Mouse (Mus musculus): ENCODE data around the gene Mylk2. TPM values are rescaled to one million over a fixed set of nuclear protein-coding genes. Genes with fewer than 3 reads are reported as not detected.

The Mylk2 gene
- total and polyA plus RNA-seq, 2 experiments from 2014 or later, result 0.16 TPM; not detected in 1

DNA sequence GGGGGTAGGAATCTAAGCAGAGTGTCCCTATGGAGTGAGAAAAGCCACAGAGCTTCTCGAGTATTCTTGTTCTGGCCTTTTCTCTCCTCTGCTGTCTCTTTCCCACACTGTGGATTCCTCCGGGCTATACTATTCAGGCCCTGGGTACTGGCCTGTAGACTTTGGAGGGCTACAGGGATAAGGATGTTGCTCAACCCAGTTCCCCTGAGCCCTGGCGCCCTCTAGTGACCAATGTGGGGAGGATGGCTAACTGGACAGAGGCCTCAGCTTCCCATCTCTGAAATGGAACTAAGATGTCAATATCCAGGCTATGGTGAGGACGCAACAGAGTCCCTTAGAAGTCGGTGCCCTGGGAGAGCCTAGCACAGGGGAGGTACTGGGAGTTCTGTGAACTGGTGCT, 22.5 kb downstream of the Mylk2 start:
- peak; percentile 25; the same call in 1 of the 2 replicates for ATAC-seq (ENCODE audit: insufficient read depth, low read depth)
- peaks cover 14% of the 10 kb centered on the region; the same call in 1 of the 2 replicates for H3K27me3 ChIP-seq (ENCODE audit: control insufficient read depth, insufficient read depth, low read length)

DNA sequence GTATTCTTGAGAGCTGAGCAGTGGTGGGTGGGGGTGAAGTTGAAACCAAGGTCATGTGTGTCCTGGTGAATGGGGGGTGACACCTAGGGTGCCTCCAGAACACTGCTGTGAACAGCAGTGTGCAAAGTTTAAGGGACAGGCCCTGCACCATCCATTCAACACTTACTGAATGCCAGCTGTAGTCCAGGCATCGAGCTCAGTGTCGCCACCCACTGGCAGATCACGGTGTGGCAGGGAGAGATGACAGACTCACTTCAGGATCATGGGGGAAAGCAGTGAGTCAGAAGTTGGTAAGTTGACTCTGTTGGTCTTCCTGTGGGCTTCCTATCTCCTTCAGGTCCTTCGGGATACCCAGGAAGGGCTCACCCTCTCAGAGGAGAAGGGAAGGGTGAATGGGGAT, 28.7 kb downstream of the Mylk2 start:
- H3K27me3 ChIP-seq (ENCODE audit: control insufficient read depth, insufficient read depth, low read length), result peaks cover 66% of the 10 kb centered on the region
- H3K4me1 ChIP-seq (ENCODE audit: control insufficient read depth, insufficient read depth), result no peaks in the 10 kb centered on the region
- WGBS, result 5% methylated on average over 4 of the region's 4 CpGs
- H3K9me3 ChIP-seq (replicated peaks; ENCODE audit: control insufficient read depth, low read length), result no peaks in the 10 kb centered on the region
- ATAC-seq (ENCODE audit: insufficient read depth, low read depth) (no peak), DNase-seq (ENCODE audit: low spot score) (no peak)
- no peak overlapping the region for H3K27ac ChIP-seq (ENCODE audit: low read depth)
- no peak overlapping the region for H3K4me3 ChIP-seq (ENCODE audit: low read depth, low read length)
- TF ChIP-seq CTCF (IDR thresholded peaks at IDR 0.05; ENCODE audit: low read depth) (peak; percentile 71), EP300 (IDR thresholded peaks at IDR 0.05; ENCODE audit: low read depth) (no peak)
- no peak overlapping the region for H3K4me2 ChIP-seq (ENCODE audit: low read depth, low read length)
- H3K36me3 ChIP-seq (replicated peaks; ENCODE audit: control insufficient read depth, insufficient read depth, low read length), result no peaks in the 10 kb centered on the region
- H3K9ac ChIP-seq (replicated peaks; ENCODE audit: low read depth, low read length), result no peak overlapping the region

More for the DNA sequence above, 22.5 kb downstream of the Mylk2 start:
- Histone ChIP-seq H3K9me3 (replicated peaks; ENCODE audit: control insufficient read depth, low read length) (no peaks in the 10 kb centered on the region), H3K4me3 (ENCODE audit: low read depth, low read length) (no peak overlapping the region), H3K36me3 (replicated peaks; ENCODE audit: control insufficient read depth, insufficient read depth, low read length) (no peaks in the 10 kb centered on the region), H3K4me1 (ENCODE audit: control insufficient read depth, insufficient read depth) (peaks cover 8% of the 10 kb centered on the region; the same call in 1 of the 2 replicates), H3K9ac (replicated peaks; ENCODE audit: low read depth, low read length) (no peak overlapping the region), H3K27ac (ENCODE audit: low read depth) (peak overlapping the region; percentile 82; the same call in 1 of the 2 replicates), H3K4me2 (ENCODE audit: low read depth, low read length) (no peak overlapping the region)
- TF ChIP-seq CTCF (IDR thresholded peaks at IDR 0.05; ENCODE audit: low read depth), result peak; percentile 71
- no peak for TF ChIP-seq EP300 (IDR thresholded peaks at IDR 0.05; ENCODE audit: low read depth)
- DNase-seq (ENCODE audit: low spot score), result no peak
- 38% methylated on average over 5 of the region's 5 CpGs for WGBS

DNA sequence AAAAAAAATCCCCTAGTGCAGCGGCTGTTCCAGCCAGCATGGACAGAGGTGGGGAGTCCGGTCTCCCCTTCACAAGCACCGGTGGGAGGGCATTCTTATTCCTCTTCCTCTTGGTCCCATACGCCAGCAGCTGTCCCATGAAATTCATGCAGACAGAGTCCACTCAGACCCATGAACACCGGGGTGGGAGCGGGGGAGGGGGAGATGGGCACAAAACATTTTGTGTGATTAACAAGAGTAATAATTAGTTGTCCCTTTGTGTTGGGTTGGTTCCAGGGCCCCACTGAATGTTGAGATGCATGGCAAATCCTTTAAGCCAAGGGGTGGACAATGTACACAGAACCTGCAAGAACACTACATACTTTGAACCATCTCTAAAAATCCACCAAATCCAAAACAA, 30.0 kb downstream of the Mylk2 start:
- no peak overlapping the region for H3K4me3 ChIP-seq (ENCODE audit: low read depth, low read length)
- H3K4me2 ChIP-seq (ENCODE audit: low read depth, low read length), result no peak overlapping the region
- WGBS, result 82% methylated on average over 6 of the region's 6 CpGs
- no peaks in the 10 kb centered on the region for H3K36me3 ChIP-seq (replicated peaks; ENCODE audit: control insufficient read depth, insufficient read depth, low read length)
- no peak for TF ChIP-seq EP300 (IDR thresholded peaks at IDR 0.05; ENCODE audit: low read depth)
- TF ChIP-seq CTCF (IDR thresholded peaks at IDR 0.05; ENCODE audit: low read depth), result no peak
- no peaks in the 10 kb centered on the region for H3K4me1 ChIP-seq (ENCODE audit: control insufficient read depth, insufficient read depth)
- no peak overlapping the region for H3K9ac ChIP-seq (replicated peaks; ENCODE audit: low read depth, low read length)
- no peak for DNase-seq (ENCODE audit: low spot score)
- no peak for ATAC-seq (ENCODE audit: insufficient read depth, low read depth)
- H3K27ac ChIP-seq (ENCODE audit: low read depth), result no peak overlapping the region
- H3K9me3 ChIP-seq (replicated peaks; ENCODE audit: control insufficient read depth, low read length), result no peaks in the 10 kb centered on the region
- H3K27me3 ChIP-seq (ENCODE audit: control insufficient read depth, insufficient read depth, low read length), result peaks cover 79% of the 10 kb centered on the region

DNA sequence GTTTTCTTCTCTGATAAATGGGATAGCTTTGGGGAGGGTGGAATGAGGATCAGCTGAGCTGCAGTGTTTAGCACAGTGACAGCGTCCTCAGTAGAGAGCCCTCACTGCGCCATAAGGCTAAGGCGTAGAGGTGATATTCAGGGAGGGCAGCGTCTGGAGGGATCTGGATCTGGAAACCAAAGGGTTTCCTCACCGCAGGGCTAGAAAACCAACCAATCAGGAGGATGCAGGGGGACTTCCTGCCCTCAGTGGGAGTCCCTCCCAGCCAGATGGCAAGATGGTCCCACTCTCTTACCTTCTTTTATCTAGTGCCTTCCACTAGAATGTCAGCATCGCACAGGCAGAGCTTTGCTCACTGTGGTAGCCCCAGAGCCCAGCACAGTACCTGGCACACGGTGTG, 30.6 kb downstream of the Mylk2 start:
- no peaks in the 10 kb centered on the region for H3K9me3 ChIP-seq (replicated peaks; ENCODE audit: control insufficient read depth, low read length)
- no peak for DNase-seq (ENCODE audit: low spot score)
- WGBS, result 12% methylated on average over 7 of the region's 7 CpGs
- H3K4me2 ChIP-seq (ENCODE audit: low read depth, low read length), result no peak overlapping the region
- H3K9ac ChIP-seq (replicated peaks; ENCODE audit: low read depth, low read length), result no peak overlapping the region
- no peaks in the 10 kb centered on the region for H3K4me1 ChIP-seq (ENCODE audit: control insufficient read depth, insufficient read depth)
- H3K27ac ChIP-seq (ENCODE audit: low read depth), result no peak overlapping the region
- peaks cover 85% of the 10 kb centered on the region for H3K27me3 ChIP-seq (ENCODE audit: control insufficient read depth, insufficient read depth, low read length)
- no peaks in the 10 kb centered on the region for H3K36me3 ChIP-seq (replicated peaks; ENCODE audit: control insufficient read depth, insufficient read depth, low read length)
- ATAC-seq (ENCODE audit: insufficient read depth, low read depth), result no peak
- no peak overlapping the region for H3K4me3 ChIP-seq (ENCODE audit: low read depth, low read length)
- TF ChIP-seq EP300 (IDR thresholded peaks at IDR 0.05; ENCODE audit: low read depth) (no peak), CTCF (IDR thresholded peaks at IDR 0.05; ENCODE audit: low read depth) (no peak)

DNA sequence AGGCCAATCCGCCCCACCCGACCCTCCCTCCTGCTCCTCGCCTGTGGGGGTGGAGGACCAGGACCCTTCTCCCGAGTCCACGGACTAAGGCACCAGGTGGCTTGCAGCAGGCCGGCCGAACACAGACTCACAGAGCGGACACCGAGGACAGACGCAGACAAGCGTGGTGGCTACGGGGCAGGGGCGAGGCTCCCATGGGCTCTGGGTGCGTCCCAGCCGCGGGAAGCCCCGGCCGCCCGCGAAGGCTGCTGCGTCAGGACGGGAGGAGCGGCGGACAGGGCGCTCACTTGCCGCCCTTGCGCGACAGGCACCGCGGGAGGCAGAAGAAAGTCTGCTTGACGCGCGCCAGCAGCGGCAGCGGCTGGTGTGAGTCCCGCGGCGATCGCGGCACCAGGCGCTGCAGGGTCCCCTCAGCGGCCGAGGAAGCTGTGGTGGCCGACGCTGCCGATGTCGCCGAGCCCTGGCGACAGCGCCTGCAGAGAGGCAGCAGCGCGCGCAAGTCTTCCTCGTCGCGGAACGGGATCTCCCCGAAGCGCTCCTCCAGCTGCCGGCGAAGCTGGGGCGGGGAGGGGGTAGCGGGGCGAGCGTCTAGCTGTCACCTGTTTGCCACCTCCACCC, 31.9 kb downstream of the Mylk2 start:
- H3K9ac ChIP-seq (replicated peaks; ENCODE audit: low read depth, low read length), result peak overlapping the region; percentile 27; the same call in 1 of the 2 replicates

DNA sequence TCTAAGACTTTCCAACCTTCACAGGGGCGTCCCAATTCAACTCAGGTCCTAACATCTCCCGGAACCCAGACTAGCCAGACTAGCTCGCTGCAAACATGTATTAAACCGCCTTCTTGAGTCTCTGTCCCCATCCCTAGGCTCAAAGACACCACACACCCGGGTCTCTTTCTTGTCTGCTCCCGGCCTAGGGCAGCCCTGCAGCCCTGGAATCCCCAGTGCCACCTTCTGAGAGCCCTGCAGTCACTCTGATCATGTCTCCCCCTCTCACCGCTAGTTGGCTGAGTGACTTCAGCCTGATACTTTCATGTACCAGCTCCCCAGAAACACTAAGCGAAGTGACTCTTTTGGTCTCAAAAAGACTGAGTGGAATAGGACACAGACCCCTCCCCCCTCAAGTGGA, 32.4 kb downstream of the Mylk2 start:
- peak overlapping the region; percentile 48 for H3K4me3 ChIP-seq (ENCODE audit: low read depth, low read length)
- H3K4me1 ChIP-seq (ENCODE audit: control insufficient read depth, insufficient read depth), result no peaks in the 10 kb centered on the region
- H3K27ac ChIP-seq (ENCODE audit: low read depth), result no peak overlapping the region
- no peaks in the 10 kb centered on the region for H3K9me3 ChIP-seq (replicated peaks; ENCODE audit: control insufficient read depth, low read length)
- H3K9ac ChIP-seq (replicated peaks; ENCODE audit: low read depth, low read length), result peak overlapping the region; percentile 27; the same call in 1 of the 2 replicates
- TF ChIP-seq CTCF (IDR thresholded peaks at IDR 0.05; ENCODE audit: low read depth) (no peak), EP300 (IDR thresholded peaks at IDR 0.05; ENCODE audit: low read depth) (no peak)
- peak overlapping the region; percentile 75 for H3K4me2 ChIP-seq (ENCODE audit: low read depth, low read length)
- no peak for DNase-seq (ENCODE audit: low spot score)
- ATAC-seq (ENCODE audit: insufficient read depth, low read depth), result no peak
- no peaks in the 10 kb centered on the region for H3K36me3 ChIP-seq (replicated peaks; ENCODE audit: control insufficient read depth, insufficient read depth, low read length)
- H3K27me3 ChIP-seq (ENCODE audit: control insufficient read depth, insufficient read depth, low read length), result peaks cover 95% of the 10 kb centered on the region
- 12% methylated on average over 8 of the region's 8 CpGs for whole genome bisulfite sequencing

More for the DNA sequence above, 31.9 kb downstream of the Mylk2 start:
- no peak for DNase-seq (ENCODE audit: low spot score)
- no peak for ATAC-seq (ENCODE audit: insufficient read depth, low read depth)
- Histone ChIP-seq H3K4me2 (ENCODE audit: low read depth, low read length) (peak overlapping the region; percentile 75), H3K36me3 (replicated peaks; ENCODE audit: control insufficient read depth, insufficient read depth, low read length) (no peaks in the 10 kb centered on the region), H3K27me3 (ENCODE audit: control insufficient read depth, insufficient read depth, low read length) (peaks cover 94% of the 10 kb centered on the region), H3K4me3 (ENCODE audit: low read depth, low read length) (peak overlapping the region; percentile 48), H3K27ac (ENCODE audit: low read depth) (no peak overlapping the region), H3K4me1 (ENCODE audit: control insufficient read depth, insufficient read depth) (no peaks in the 10 kb centered on the region), H3K9me3 (replicated peaks; ENCODE audit: control insufficient read depth, low read length) (no peaks in the 10 kb centered on the region)
- no peak for TF ChIP-seq CTCF (IDR thresholded peaks at IDR 0.05; ENCODE audit: low read depth)
- TF ChIP-seq EP300 (IDR thresholded peaks at IDR 0.05; ENCODE audit: low read depth), result no peak
- under 1% methylated on average over 64 of the region's 65 CpGs for WGBS
